8 mouse cellular contexts compared by ENCODE assay signal in genomic region chr1:126738291-126738640, GRCm38 (mm10).
A peak's percentile ranks its signal among the peaks of the same experiment; 100 is the strongest.
DNase-seq lines count a peak whose midpoint lies in the region; ATAC-seq and TF ChIP-seq lines count a peak whose summit lies in the region.

No protein-coding gene starts in this region.

- DNase-seq in embryo, embryonic 11 days: peak; percentile 76
- no peak for DNase-seq in embryo, embryonic 9.5 days (ENCODE audit: extremely low spot score)
- no peak for DNase-seq in testis, postnatal 10 days (ENCODE audit: low spot score)
- no peak for DNase-seq in cerebellum, postnatal 10 days
- DNase-seq in spleen, adult 12 weeks (ENCODE audit: low spot score): no peak

- 0 out of 2 replicates have a peak overlapping the region, but pooled peaks have one; percentile 31 for H3K9ac ChIP-seq in limb, embryonic 15.5 days

- peak overlapping the region; percentile 60; the same call in 1 of the 2 replicates for H3K4me3 ChIP-seq in testis, adult 2 months (ENCODE audit: control insufficient read depth, low read depth, low read length)
- H3K4me3 ChIP-seq in limb, embryonic 15.5 days: peak overlapping the region; percentile 36
- H3K4me3 ChIP-seq in small intestine, adult 2 months (ENCODE audit: low read depth, low read length): peak overlapping the region; percentile 67

- H3K27me3 ChIP-seq in testis, adult 2 months (ENCODE audit: control insufficient read depth, insufficient read depth, low read length): no peaks in the 10 kb centered on the region
- H3K27me3 ChIP-seq in limb, embryonic 15.5 days: no peaks in the 10 kb centered on the region
- no peaks in the 10 kb centered on the region for H3K27me3 ChIP-seq in small intestine, adult 2 months (ENCODE audit: control insufficient read depth, insufficient read depth, low read length)

- H3K4me2 ChIP-seq in limb, embryonic 15.5 days: peak overlapping the region; percentile 54

- no peak for TF ChIP-seq POLR2A in testis, adult 2 months (IDR thresholded peaks at IDR 0.05; ENCODE audit: control insufficient read depth, low read depth, low read length)
- TF ChIP-seq POLR2A in small intestine, adult 2 months (IDR thresholded peaks at IDR 0.05; ENCODE audit: low read depth, low read length): no peak

- WGBS in limb, embryonic 15.5 days: 7% methylated on average over 12 of the region's 12 CpGs
- 4% methylated on average over 12 of the region's 12 CpGs for WGBS in small intestine, adult 2 months

- no peaks in the 10 kb centered on the region for H3K9me3 ChIP-seq in limb, embryonic 15.5 days

- ATAC-seq in limb, embryonic 15.5 days (ENCODE audit: insufficient number of reproducible peaks, low FRiP score, low TSS enrichment, low read depth): no peak

- no peak overlapping the region for H3K27ac ChIP-seq in testis, adult 2 months (ENCODE audit: control insufficient read depth, insufficient read depth, low read depth, low read length)
- peak overlapping the region; percentile 71; the same call in 1 of the 2 replicates for H3K27ac ChIP-seq in limb, embryonic 15.5 days
- H3K27ac ChIP-seq in small intestine, adult 2 months (ENCODE audit: insufficient read depth, low read depth, low read length): no peak overlapping the region

- H3K36me3 ChIP-seq in testis, adult 2 months (ENCODE audit: control insufficient read depth, insufficient read depth, low read length): no peaks in the 10 kb centered on the region
- H3K36me3 ChIP-seq in limb, embryonic 15.5 days: no peaks in the 10 kb centered on the region
- H3K36me3 ChIP-seq in small intestine, adult 2 months (ENCODE audit: control insufficient read depth, insufficient read depth, low read length): no peaks in the 10 kb centered on the region

- TF ChIP-seq CTCF in testis, adult 2 months (IDR thresholded peaks at IDR 0.05; ENCODE audit: control insufficient read depth, insufficient read depth, insufficient replicate concordance, low read depth, low read length): no peak
- TF ChIP-seq CTCF in small intestine, adult 2 months (IDR thresholded peaks at IDR 0.05; ENCODE audit: extremely low read depth, insufficient read length, insufficient replicate concordance, low read depth, low read length): no peak

- H3K4me1 ChIP-seq in testis, adult 2 months (ENCODE audit: control insufficient read depth, insufficient read depth, low read length): peaks cover 2% of the 10 kb centered on the region; the same call in 1 of the 2 replicates
- peaks cover 18% of the 10 kb centered on the region for H3K4me1 ChIP-seq in limb, embryonic 15.5 days
- peaks cover 2% of the 10 kb centered on the region; the same call in 1 of the 2 replicates for H3K4me1 ChIP-seq in small intestine, adult 2 months (ENCODE audit: control insufficient read depth, insufficient read depth, insufficient read length, low read length)
